Mouse (Mus musculus) B cell, adult 67 days (primary cell): Measurements from ENCODE around the gene Herc6. TPM values are rescaled to one million over a fixed set of nuclear protein-coding genes. Genes with fewer than 3 reads are reported as not detected.

Source experiments
- total RNA-seq, 2 experiments: library from RNA; stranded (reverse); gene quantifications; 4 replicates each; pipeline ENCODE4 v1.2.4; 2023

The Herc6 gene
- 10 to 100 TPM; 25.7 to 35.8 TPM for total RNA-seq

GRCm38 (mm10) chr6:57580881-57581548 lies at the start of gene Herc6:
Gene Herc6 (plus strand): TSS chr6:57581000.

GRCm38 (mm10) chr6:57535386-57535936 lies 45.3 kb upstream of the Herc6 start, which contains the start of gene Ppm1k:
Gene Ppm1k (minus strand): TSS chr6:57535468.

GRCm38 (mm10) chr6:57691467-57692261 lies 110.9 kb downstream of the Herc6 start, which contains the start of gene Pyurf:
Gene Pyurf (minus strand): TSS chr6:57692078.

GRCm38 (mm10) chr6:57702376-57702742 lies 121.6 kb downstream of the Herc6 start, which contains the start of gene Lancl2:
Gene Lancl2 (plus strand): TSS chr6:57702540.

Other genes with a start within 250 kb of the Herc6 start
- gene Vmn1r17, start 217.3 kb upstream of the Herc6 start, total RNA-seq: not detected
- not detected for gene Vmn1r18, start 185.2 kb upstream of the Herc6 start, total RNA-seq
- not detected for gene Vmn1r19, start 177.2 kb upstream of the Herc6 start, total RNA-seq
- gene Vmn1r20, start 152.1 kb upstream of the Herc6 start, total RNA-seq: not detected
- gene Ppm1k, start 45.5 kb upstream of the Herc6 start, total RNA-seq: 10 to 100 TPM; 37.9 to 57.0 TPM
- 1 to 10 TPM; 4.3 to 5.4 TPM for gene Pyurf, start 111.1 kb downstream of the Herc6 start, total RNA-seq
- gene Lancl2, start 121.5 kb downstream of the Herc6 start, total RNA-seq: 10 to 100 TPM in 1 of 2 experiments, 1 to 10 TPM in 1; 8.2 to 10.1 TPM
- 10 to 100 TPM; 15.2 to 19.6 TPM for gene Vopp1, start 244.2 kb downstream of the Herc6 start, total RNA-seq